Mouse (Mus musculus) cerebellum, postnatal 10 days (tissue): ENCODE measurements around the gene Epp13.
A peak's percentile ranks its signal among the peaks of the same experiment; 100 is the strongest.
"Not testable (repeated sequence)": the region's sequence is repeated elsewhere in the genome, so short reads cannot be mapped to it uniquely, and the experiment has no call there.

Experiments used
- DNase-seq, 2 experiments: peaks; one replicate each; pipeline ENCODE4 v3.0.0; 2021; ENCODE audit warnings: mixed read lengths in 2 of 2

Gene Epp13

DNA sequence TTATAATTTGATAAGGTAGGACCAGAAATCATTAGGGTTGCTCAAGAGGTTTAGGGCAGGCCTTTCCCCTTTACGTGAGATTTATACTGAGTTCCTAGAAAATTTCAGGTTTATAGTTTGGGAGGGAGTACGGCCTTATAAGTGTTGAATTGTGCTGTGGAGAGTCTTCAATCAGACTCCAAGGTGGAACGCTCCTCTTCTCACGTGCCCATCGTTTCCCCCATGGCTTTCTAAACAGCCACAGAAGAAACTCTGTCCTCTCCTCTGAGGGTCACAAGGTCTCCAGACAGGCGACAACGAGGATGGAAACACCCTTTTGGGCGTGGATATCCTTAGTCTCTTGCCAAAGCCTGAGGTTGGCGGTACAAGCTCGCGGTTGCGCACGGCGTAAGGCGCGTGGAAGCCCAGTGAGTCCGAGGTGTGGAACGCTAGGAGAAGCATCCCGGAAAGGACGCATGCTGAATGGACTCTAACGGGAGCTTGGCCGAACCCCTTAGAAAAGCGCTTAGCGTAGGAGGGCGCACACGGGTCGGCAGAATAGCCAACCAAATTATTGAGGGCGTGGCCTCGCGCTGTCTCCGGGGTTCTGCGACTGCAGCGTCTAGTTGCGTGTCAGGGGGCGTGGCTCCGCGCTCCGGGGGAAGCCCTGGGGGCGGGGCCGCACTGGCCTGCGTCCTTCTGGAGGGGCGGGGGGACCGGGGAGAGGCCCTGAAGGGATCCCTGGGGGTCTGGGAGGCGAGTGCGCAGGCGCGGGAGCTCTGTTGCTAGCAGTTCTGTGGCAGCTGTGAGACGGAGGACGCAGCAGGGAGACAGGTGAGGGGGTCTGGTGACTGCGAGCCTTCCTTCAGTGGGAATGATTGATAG, 33.6 kb downstream of the Epp13 start, which contains the start of gene Zfp667:
Gene Zfp667, plus strand, starts transcription at position 738 of the 864 bp plus-strand sequence.
- DNase-seq = peak; percentile 100

GRCm38 (mm10) chr7:6286921-6287531, 34.5 kb downstream of the Epp13 start:
- DNase-seq = peak; percentile 59 to 61

DNA sequence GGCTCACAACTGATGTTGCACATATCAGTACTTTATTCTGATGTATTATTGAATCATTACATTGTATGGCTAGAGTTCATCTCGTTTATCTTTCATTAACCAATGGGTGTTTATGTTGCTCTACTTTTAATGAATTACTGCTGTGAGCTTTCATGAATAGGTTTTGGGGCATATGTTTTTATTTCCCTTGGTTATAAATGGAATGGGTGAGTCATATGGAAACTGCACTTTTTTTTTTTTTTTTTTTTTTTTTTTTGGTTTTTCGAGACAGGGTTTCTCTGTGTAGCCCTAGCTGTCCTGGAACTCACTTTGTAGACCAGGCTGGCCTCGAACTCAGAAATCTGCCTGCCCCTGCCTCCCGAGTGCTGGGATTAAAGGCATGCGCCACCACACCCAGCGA, 38.6 kb downstream of the Epp13 start:
- not testable (repeated sequence) for DNase-seq

DNA sequence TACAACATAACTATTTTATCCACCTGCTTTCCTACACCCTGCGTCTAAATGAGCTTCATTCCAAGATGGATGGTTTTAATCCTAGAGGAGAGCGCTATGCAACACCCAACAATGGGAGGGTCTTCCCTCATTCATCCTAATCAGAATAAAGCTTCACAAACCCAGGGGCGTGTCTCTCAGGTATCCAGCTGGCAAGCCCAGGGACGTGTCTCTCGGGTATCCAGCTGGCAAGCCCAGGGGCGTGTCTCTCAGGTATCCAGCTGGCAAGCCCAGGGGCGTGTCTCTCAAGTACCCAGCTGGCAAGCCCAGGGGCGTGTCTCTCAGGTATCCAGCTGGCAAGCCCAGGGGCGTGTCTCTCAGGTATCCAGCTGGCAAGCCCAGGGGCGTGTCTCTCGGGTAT, 48.3 kb downstream of the Epp13 start:
- DNase-seq = not testable (repeated sequence)

- DNase-seq = no peak
Observed at GRCm38 (mm10) chr7:6330458-6331232, 78.1 kb downstream of the Epp13 start.

GRCm38 (mm10) chr7:6331233-6331956, 78.9 kb downstream of the Epp13 start, which contains the start of gene Zfp583:
Gene Zfp583, minus strand, starts transcription at chr7:6331285.
- DNase-seq = peak; percentile 92 to 94
